Mouse (Mus musculus) spleen, postnatal 14 days (tissue): Measurements from ENCODE around the gene Ufsp1.

Experiments
- DNase-seq, 2 experiments: peaks; one replicate each; pipeline ENCODE4 v3.0.0; 2021 to 2022; ENCODE audit warnings: low spot score in 2 of 2

The Ufsp1 gene

GRCm38 (mm10) chr5:137334317-137334716 lies 39.9 kb downstream of the Ufsp1 start:
- DNase-seq = no peak

GRCm38 (mm10) chr5:137335066-137335465 lies 40.6 kb downstream of the Ufsp1 start:
- DNase-seq = no peak

DNA sequence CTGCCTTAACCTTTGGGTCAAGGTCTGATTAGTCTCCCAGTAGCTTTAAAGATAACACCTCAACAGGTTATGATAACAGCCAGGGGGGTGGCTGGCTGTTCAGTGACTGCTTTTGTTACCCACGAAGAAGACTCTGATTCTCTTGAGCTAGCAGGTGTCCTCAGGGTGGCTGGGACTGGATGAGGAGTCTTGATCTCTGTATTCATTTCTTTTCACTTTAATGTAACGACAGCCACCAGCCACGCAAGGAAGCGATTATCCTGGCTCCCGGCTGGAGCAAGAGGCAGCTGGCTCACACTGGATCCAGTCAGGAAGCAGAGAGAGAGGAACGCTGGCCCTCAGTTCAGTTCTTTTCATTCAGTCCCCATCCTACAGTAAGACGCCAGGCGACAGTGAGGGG lies 42.8 kb downstream of the Ufsp1 start:
- no peak for DNase-seq

- DNase-seq = peak; percentile 70 to 81
Observed at GRCm38 (mm10) chr5:137338256-137338655, 43.8 kb downstream of the Ufsp1 start.

- DNase-seq = no peak
Observed at GRCm38 (mm10) chr5:137338663-137339289, 44.3 kb downstream of the Ufsp1 start.

DNA sequence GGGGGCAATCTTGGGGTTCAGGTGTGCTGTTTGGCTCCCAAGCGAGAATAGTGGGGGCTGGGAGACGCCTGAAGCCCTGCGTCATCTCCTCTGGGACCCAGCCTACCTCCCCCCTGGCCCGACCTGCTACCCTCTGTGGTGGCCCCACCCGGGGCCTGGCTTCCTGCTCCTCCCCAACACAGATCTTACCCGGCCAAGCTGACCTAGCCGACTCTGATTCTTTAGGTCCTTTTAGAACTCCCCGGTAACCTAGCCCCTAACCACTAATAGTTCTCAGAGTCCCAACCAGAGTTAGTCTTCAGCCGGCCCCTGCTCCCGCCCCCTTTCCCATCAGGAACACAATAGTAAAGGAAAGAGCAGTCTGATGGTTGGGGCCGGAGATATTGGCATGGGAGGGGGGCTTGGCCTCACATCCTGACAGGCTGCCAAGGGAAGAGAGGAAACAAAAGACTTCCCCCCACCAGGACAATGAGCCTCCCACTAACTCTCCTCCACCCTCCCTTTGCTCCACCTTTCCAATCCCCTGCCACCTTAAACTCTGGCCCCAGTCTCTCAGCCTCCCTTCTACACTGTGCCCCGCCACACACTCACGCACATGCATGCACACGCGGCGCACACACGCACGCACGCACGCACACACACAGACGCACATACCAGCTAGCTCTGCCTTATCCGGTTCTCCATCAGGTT lies 45.0 kb downstream of the Ufsp1 start:
- DNase-seq = no peak

DNA sequence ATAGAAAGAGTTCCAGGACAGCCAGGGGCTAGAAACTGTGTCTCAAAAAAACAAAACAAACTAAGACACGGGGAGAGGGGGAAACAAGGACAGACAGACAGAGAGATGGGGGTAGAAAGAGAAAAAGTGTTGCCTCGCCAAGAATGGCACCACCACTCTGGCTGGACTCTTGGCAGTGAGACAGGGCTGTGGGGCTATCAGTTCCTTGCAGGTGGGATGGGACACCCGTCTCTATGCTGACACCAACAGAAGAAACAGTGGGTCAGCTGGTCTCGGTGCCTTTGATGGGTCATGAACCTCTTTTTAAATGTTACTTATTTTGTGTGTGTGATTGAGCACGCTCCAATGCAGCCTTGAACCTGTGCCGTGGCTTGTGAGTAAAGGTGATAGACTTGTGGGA lies 45.8 kb downstream of the Ufsp1 start:
- DNase-seq = peak in 1 of 2 experiments; percentile 19

GRCm38 (mm10) chr5:137342407-137343012 lies 48.1 kb downstream of the Ufsp1 start:
- no peak for DNase-seq

GRCm38 (mm10) chr5:137343412-137343811 lies 49.0 kb downstream of the Ufsp1 start:
- DNase-seq = no peak

DNA sequence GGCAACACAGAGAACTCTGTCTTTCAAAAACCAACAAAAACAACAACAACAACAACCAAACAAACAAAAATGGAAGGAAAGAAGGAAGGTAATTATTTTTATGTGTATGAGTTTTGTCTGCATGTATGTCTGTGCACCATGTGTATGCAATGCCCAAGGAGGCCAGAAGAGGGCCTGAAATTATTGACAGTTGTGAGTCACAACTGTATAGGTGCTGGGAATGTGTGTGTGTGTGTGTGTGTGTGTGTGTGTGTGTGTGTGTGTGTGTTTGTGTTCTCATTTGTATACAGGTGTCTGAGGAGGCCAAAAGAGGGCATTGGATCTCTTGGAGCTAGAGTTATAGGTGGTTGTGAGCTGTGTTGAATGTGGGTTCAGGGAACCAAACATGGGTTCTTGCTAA lies 49.4 kb downstream of the Ufsp1 start:
- DNase-seq = no peak
